Mouse (Mus musculus) gastrocnemius, adult 18-20 months (tissue): ENCODE data around the gene Saal1. TPM values are rescaled to one million over a fixed set of nuclear protein-coding genes. Genes with fewer than 3 reads are reported as not detected.

Source experiments
- total RNA-seq, 2 experiments: library from RNA; stranded (reverse); gene quantifications; 2 replicates each; pipeline ENCODE4 v1.2.3; 2021

Saal1 gene
- total RNA-seq, 2 experiments from 2014 or later: 2.7 to 3.0 TPM

Other genes starting within 250 kb of the Saal1 start
- 1 to 10 TPM; 3.9 to 4.3 TPM for gene Sergef, start 70.9 kb downstream of the Saal1 start, total RNA-seq
- under 1 TPM; 0.21 to 0.41 TPM for gene Tph1, start 38.1 kb downstream of the Saal1 start, total RNA-seq
- not detected for gene Saa3, start 5.0 kb upstream of the Saal1 start, total RNA-seq
- under 1 TPM in 1 of 2 experiments, not detected in 1; 0.09 TPM for gene Saa4, start 21.9 kb upstream of the Saal1 start, total RNA-seq
- gene Saa1, start 32.3 kb upstream of the Saal1 start, total RNA-seq: not detected
- gene Saa2, start 41.1 kb upstream of the Saal1 start, total RNA-seq: under 1 TPM in 1 of 2 experiments, not detected in 1; 0.40 TPM
- 10 to 100 TPM; 11.2 to 12.1 TPM for gene Hps5, start 85.4 kb upstream of the Saal1 start, total RNA-seq
- gene Gtf2h1, start 85.4 kb upstream of the Saal1 start, total RNA-seq: 10 to 100 TPM; 15.4 to 18.2 TPM
- 1,000 to 10,000 TPM; 2,332 to 2,702 TPM for gene Ldha, start 130.8 kb upstream of the Saal1 start, total RNA-seq
- gene Ldhc, start 150.5 kb upstream of the Saal1 start, total RNA-seq: not detected
- gene Tsg101, start 209.3 kb upstream of the Saal1 start, total RNA-seq: 10 to 100 TPM; 54.4 to 59.1 TPM
- gene Uevld, start 247.8 kb upstream of the Saal1 start, total RNA-seq: 10 to 100 TPM; 10.5 to 11.5 TPM